Mouse (Mus musculus) G1E (cell line): ENCODE measurements at regions not wholly inside any gene's neighbourhood (a gene's known extent, or its start where the extent isn't known, plus 50 kb on each side); places are given as distances from the start of the nearest gene placed in this dataset.

ENCODE experiments used
- CTCF ChIP-seq: IDR thresholded peaks from 2 replicates; pipeline ENCODE4 v1.5.1; 2012; ENCODE audit warnings: low read depth, low read length, inconsistent platforms, mixed read lengths
- GATA1 ChIP-seq: IDR thresholded peaks from 2 replicates; pipeline ENCODE4 v1.6.1; 2012; ENCODE audit warnings: borderline replicate concordance, low read length, inconsistent platforms, mixed read lengths
- GATA2 ChIP-seq: IDR thresholded peaks from 2 replicates; pipeline ENCODE4 v1.6.1; 2012; ENCODE audit warnings: low read depth, low read length, inconsistent platforms, borderline replicate concordance
- POLR2AphosphoS5 ChIP-seq: IDR thresholded peaks from 2 replicates; pipeline ENCODE4 v1.6.1; 2012; ENCODE audit warnings: low read depth, low read length, inconsistent platforms; ENCODE audit not compliant: insufficient replicate concordance
- TAL1 ChIP-seq: conservative IDR thresholded peaks from 2 replicates; pipeline ENCODE4 v1.6.1; 2012; ENCODE audit warnings: low read depth, low read length, inconsistent platforms, mixed read lengths

GRCm38 (mm10) chr13:50328614-50329013, 78.5 kb upstream of the Gm906 start:
- TF ChIP-seq CTCF (no peak), GATA1 (no peak), TAL1 (no peak), POLR2AphosphoS5 (no peak), GATA2 (no peak)
